Mouse (Mus musculus) liver, adult 2 months (tissue): ENCODE results near the gene Gm10318. TPM values are rescaled to one million over a fixed set of nuclear protein-coding genes. Genes with fewer than 3 reads are reported as not detected.

Source experiments
- DNase-seq: peaks from one replicate; pipeline ENCODE4 v3.0.0-alpha.2; 2011; ENCODE audit warnings: low read depth, low spot score; ENCODE audit errors: extremely low read depth
- H3K27ac ChIP-seq: fragments of 200-500 bp; replicated peaks from 2 replicates; pipeline ENCODE4 v1.5.1; 2012; ENCODE audit warnings: low read depth, mild to moderate bottlenecking, control low read depth, inconsistent platforms, low read length; ENCODE audit not compliant: insufficient read depth
- H3K27me3 ChIP-seq: fragments of 200-500 bp; 2 replicates; pipeline ENCODE4 v1.6.1; 2012; ENCODE audit warnings: mild to moderate bottlenecking, moderate library complexity, low read length, inconsistent platforms; ENCODE audit not compliant: control insufficient read depth, insufficient read depth
- H3K36me3 ChIP-seq: fragments of 200-500 bp; 2 replicates; pipeline ENCODE4 v1.6.1; 2012; ENCODE audit warnings: low read length, inconsistent platforms; ENCODE audit not compliant: control insufficient read depth, insufficient read depth
- H3K4me1 ChIP-seq: fragments of 200-500 bp; 2 replicates; pipeline ENCODE4 v1.6.1; 2011; ENCODE audit warnings: low read length; ENCODE audit not compliant: control insufficient read depth, insufficient read depth
- H3K4me3 ChIP-seq: fragments of 200-500 bp; 2 replicates; pipeline ENCODE4 v1.5.1; 2011; ENCODE audit warnings: low read depth, mild to moderate bottlenecking, control low read depth, low read length, moderate library complexity; ENCODE audit not compliant: insufficient read depth
- H3K79me2 ChIP-seq: fragments of 200-500 bp; 2 replicates; pipeline ENCODE4 v1.6.1; 2012; ENCODE audit warnings: inconsistent platforms, mild to moderate bottlenecking, low read length, moderate library complexity; ENCODE audit not compliant: control insufficient read depth, insufficient read depth
- H3K9ac ChIP-seq: fragments of 200-500 bp; 2 replicates; pipeline ENCODE4 v1.6.1; 2012; ENCODE audit warnings: low read depth, mild to moderate bottlenecking, control low read depth, inconsistent platforms, low read length
- CTCF ChIP-seq: fragments of 200-500 bp; IDR thresholded peaks from 2 replicates; pipeline ENCODE4 v1.5.1; 2011; ENCODE audit warnings: low read depth, low read length, control low read depth
- POLR2A ChIP-seq: fragments of 200-500 bp; IDR thresholded peaks from 2 replicates; pipeline ENCODE4 v1.6.1; 2011; ENCODE audit warnings: low read length, control low read depth; ENCODE audit not compliant: insufficient read depth; ENCODE audit errors: extremely low read depth
- WGBS: fragments of 180-500 bp; shearing (Covaris S2); methylation state at CpG from one replicate; pipeline ENCODE4 v1.1.7; 2018; 5-methylcytosine and 5-hydroxymethylcytosine counted together
- polyA plus RNA-seq: library from polyadenylated mRNA; depleted of rRNA; stranded (reverse); fragments of >200 nt; gene quantifications from 2 replicates; pipeline ENCODE4 v1.2.3, GENCODE M21; 2012
- total RNA-seq: library from RNA; depleted of rRNA; stranded (reverse); fragments of >200 nt; gene quantifications from 2 replicates; pipeline ENCODE4 v1.2.3, GENCODE M21; 2014

The Gm10318 gene
- total and polyA plus RNA-seq, 2 experiments: not detected

DNA sequence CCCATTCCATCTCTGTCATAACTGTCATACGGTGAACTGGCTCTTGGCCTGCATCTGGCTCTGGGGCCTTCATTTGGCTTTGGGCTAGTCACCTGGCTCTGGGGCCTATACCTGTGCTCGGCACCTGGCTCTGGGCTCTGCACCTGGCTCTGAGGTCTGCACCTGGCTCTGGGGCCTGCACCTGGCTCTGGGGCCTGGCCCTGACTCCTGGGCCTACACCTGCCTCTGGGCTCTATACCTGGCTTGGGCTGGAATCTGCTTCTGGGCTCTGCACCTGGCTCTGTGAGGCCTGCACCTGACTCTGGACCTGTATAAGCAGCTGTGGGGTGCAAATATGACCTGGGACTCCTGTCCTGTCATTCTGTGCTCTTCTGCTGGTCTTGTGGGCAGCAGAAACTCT is 5.1 kb upstream of the Gm10318 start:
- no peak overlapping the region for H3K27ac ChIP-seq
- no peak overlapping the region for H3K4me3 ChIP-seq
- WGBS: 93% methylated on average over 2 of the region's 2 CpGs
- no peaks in the 10 kb centered on the region for H3K4me1 ChIP-seq
- no peaks in the 10 kb centered on the region for H3K27me3 ChIP-seq
- H3K9ac ChIP-seq: no peak overlapping the region
- DNase-seq: no peak
- TF ChIP-seq CTCF: no peak
- TF ChIP-seq POLR2A: no peak
- H3K36me3 ChIP-seq: no peaks in the 10 kb centered on the region
- H3K79me2 ChIP-seq: no peaks in the 10 kb centered on the region

DNA sequence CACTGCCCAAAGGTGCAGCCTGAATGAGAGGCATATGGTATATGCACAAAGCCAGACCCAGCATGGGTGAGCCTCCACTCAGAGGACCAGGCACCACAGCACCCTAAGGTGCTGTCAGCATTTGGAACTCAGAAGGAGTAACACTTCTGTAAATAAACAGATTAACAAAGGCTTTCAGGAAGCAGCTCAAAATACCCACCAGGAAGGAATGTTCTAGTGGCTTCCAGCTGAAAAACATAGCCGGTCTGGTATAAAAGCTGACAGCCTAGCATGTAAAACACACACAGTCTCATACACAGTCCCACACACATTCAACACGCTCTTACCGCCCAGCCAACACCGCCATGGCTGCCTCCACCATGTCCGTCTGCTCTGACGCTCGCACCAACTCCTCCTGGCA is 9.0 kb downstream of the Gm10318 start, which contains the start of gene Gm3285:
Gene Gm3285, plus strand, starts transcription at position 301 of the 400 bp plus-strand sequence.
- Histone ChIP-seq H3K27ac (no peak within 1 kb of the TSS), H3K79me2 (no peaks in the 10 kb centered on the region), H3K9ac (no peak within 1 kb of the TSS), H3K27me3 (no peaks in the 10 kb centered on the region; the same call in 1 of the 2 replicates), H3K36me3 (no peaks in the 10 kb centered on the region), H3K4me1 (no peaks in the 10 kb centered on the region), H3K4me3 (no peak within 1 kb of the TSS)
- no peak for DNase-seq
- TF ChIP-seq CTCF: no peak
- no peak for TF ChIP-seq POLR2A
- WGBS: 59% methylated on average over 7 of the region's 7 CpGs

DNA sequence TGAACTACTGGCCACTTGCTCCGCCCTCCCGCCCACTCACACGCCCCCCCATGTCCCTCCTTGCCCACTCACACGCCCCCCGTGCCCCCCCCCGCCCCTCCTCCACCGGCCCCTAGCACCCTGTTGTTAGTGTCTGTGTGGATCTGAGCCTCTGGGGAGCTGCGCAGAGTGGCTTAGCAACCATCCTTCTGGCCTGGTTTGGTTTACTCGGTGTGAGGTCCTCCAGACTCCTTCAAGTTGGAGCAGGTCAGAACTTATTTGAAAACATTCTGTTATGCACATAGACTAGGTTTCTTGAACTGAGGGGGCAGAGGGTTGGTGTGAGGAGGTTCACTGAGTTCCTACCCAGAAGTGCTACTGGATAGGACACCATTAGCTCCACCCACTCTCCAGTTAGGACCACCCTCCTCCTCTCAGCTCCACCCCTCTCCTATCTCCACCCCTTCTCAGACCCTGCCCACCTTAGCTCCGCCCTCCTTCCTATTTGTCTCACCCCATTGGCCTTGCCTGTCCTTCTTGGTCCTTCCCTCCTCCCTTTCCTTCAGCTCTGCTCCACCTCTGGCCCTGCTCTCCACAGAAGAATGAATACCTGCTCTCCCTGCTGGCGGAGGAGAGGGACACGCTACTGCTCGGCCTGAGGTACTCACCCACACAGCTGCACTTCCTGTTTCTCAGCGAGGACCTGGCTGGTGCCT is 11.6 kb downstream of the Gm10318 start:
- 34% methylated on average over 14 of the region's 14 CpGs for whole genome bisulfite sequencing
- peak overlapping the region; percentile 32; the same call in 1 of the 2 replicates for H3K4me3 ChIP-seq
- TF ChIP-seq CTCF: no peak
- no peak for TF ChIP-seq POLR2A
- no peaks in the 10 kb centered on the region for H3K79me2 ChIP-seq
- H3K27ac ChIP-seq: no peak overlapping the region
- peak; percentile 72 for DNase-seq
- H3K27me3 ChIP-seq: no peaks in the 10 kb centered on the region; the same call in 1 of the 2 replicates
- H3K9ac ChIP-seq: no peak overlapping the region
- no peaks in the 10 kb centered on the region for H3K36me3 ChIP-seq
- no peaks in the 10 kb centered on the region for H3K4me1 ChIP-seq

DNA sequence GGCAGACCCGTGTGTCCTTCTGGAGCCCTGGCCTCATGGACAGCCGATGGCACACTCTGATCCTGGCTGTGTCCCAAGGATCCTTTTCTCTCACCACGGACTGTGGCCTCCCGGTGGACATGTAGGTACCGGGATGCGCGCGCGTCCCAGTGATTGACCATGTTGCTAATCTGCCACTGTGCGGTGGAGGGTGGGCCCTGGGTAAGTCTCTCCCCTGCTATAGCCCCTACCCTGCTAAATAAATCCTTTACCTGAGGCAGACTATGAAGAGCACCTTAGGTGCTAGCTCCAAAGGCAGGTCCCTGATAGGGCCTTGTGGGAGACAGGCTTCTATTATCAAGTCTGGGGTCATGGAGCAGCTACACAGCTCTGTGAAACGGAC is 12.1 kb downstream of the Gm10318 start:
- TF ChIP-seq CTCF: no peak
- TF ChIP-seq POLR2A: no peak
- no peaks in the 10 kb centered on the region for H3K4me1 ChIP-seq
- H3K36me3 ChIP-seq: no peaks in the 10 kb centered on the region
- H3K9ac ChIP-seq: no peak overlapping the region
- no peaks in the 10 kb centered on the region for H3K79me2 ChIP-seq
- peak overlapping the region; percentile 32; the same call in 1 of the 2 replicates for H3K4me3 ChIP-seq
- no peaks in the 10 kb centered on the region for H3K27me3 ChIP-seq
- no peak overlapping the region for H3K27ac ChIP-seq
- DNase-seq: no peak
- WGBS: 44% methylated on average over 11 of the region's 11 CpGs

DNA sequence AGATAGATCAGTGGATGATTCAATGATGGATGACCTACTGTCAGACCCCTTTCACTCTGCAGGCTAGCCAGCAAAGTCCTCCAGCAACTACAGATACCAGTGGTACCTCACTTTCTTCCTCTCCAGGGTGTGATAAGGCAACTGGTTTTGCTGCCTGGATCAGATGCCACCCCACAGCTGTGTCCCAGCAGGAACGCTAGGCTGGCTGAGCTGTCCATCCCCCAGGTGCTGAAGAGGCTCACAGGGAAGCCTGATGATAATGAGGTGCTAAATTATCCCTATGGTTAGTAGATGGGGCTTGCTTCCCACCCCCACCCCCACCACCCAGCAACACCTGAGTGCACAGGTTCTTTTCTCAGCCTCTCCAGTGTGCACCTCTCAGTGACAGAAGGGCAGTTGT is 14.9 kb downstream of the Gm10318 start:
- Histone ChIP-seq H3K79me2 (no peaks in the 10 kb centered on the region), H3K27me3 (no peaks in the 10 kb centered on the region), H3K9ac (no peak overlapping the region), H3K36me3 (no peaks in the 10 kb centered on the region), H3K27ac (no peak overlapping the region), H3K4me3 (no peak overlapping the region), H3K4me1 (no peaks in the 10 kb centered on the region)
- WGBS: 16% methylated on average over 1 of the region's 1 CpGs
- no peak for DNase-seq
- TF ChIP-seq POLR2A (no peak), CTCF (no peak)

DNA sequence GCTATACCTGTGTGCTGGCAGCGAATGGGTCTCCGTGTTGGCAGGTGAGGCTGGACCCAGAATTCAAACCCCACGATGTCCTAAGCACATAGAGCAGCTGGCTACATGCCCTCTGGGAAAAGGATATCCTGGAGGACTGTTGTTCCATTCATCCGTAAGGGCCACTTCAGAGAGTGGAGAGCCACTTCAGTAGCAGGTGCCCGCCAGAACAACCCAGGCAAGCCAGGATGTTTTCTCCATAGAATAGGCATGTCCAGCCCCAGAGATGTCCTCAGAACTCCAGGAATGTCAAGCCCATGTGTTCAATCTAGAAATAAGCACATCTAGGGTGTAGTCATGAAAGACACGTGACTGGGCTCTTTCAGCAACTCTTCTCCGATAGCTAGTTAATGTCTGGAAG is 17.0 kb downstream of the Gm10318 start:
- no peak overlapping the region for H3K27ac ChIP-seq
- H3K9ac ChIP-seq: no peak overlapping the region
- 86% methylated on average over 7 of the region's 7 CpGs for WGBS
- TF ChIP-seq POLR2A (no peak), CTCF (no peak)
- H3K36me3 ChIP-seq: no peaks in the 10 kb centered on the region
- no peaks in the 10 kb centered on the region for H3K4me1 ChIP-seq
- DNase-seq: no peak
- no peaks in the 10 kb centered on the region for H3K79me2 ChIP-seq
- no peak overlapping the region for H3K4me3 ChIP-seq
- H3K27me3 ChIP-seq: no peaks in the 10 kb centered on the region
